Mouse (Mus musculus) adipocyte (in vitro differentiated cells): ENCODE results near the gene Tmem132d.
"Not testable (repeated sequence)": the region's sequence is repeated elsewhere in the genome, so short reads cannot be mapped to it uniquely, and the experiment has no call there.

Experiments
- DNase-seq: peaks from one replicate; pipeline ENCODE4 v3.0.0-alpha.2; 2016; ENCODE audit warnings: low spot score

Gene Tmem132d

GRCm38 (mm10) chr5:128090578-128090977, 342.3 kb downstream of the Tmem132d start:
- no peak for DNase-seq

- no peak for DNase-seq
Measured at GRCm38 (mm10) chr5:128075456-128075855, 357.4 kb downstream of the Tmem132d start.

- DNase-seq = no peak
Measured at GRCm38 (mm10) chr5:128072616-128073015, 360.3 kb downstream of the Tmem132d start.

GRCm38 (mm10) chr5:128041781-128042180, 391.1 kb downstream of the Tmem132d start:
- DNase-seq = no peak

GRCm38 (mm10) chr5:128040036-128040435, 392.8 kb downstream of the Tmem132d start:
- DNase-seq = no peak

- no peak for DNase-seq
Measured at GRCm38 (mm10) chr5:128027076-128027475, 405.8 kb downstream of the Tmem132d start.

GRCm38 (mm10) chr5:128004666-128005065, 428.2 kb downstream of the Tmem132d start:
- no peak for DNase-seq

GRCm38 (mm10) chr5:127996526-127997245, 436.2 kb downstream of the Tmem132d start:
- no peak for DNase-seq

- DNase-seq = no peak
Measured at GRCm38 (mm10) chr5:127993460-127993859, 439.4 kb downstream of the Tmem132d start.

- DNase-seq = no peak
Measured at GRCm38 (mm10) chr5:127990826-127991225, 442.1 kb downstream of the Tmem132d start.

GRCm38 (mm10) chr5:127980003-127980358, 452.9 kb downstream of the Tmem132d start:
- DNase-seq = not testable (repeated sequence)

- DNase-seq = no peak
Measured at GRCm38 (mm10) chr5:127979329-127980002, 453.4 kb downstream of the Tmem132d start.

GRCm38 (mm10) chr5:127976661-127977060, 456.2 kb downstream of the Tmem132d start:
- no peak for DNase-seq

- no peak for DNase-seq
Measured at GRCm38 (mm10) chr5:127965700-127966099, 467.2 kb downstream of the Tmem132d start.

GRCm38 (mm10) chr5:127962656-127963055, 470.2 kb downstream of the Tmem132d start:
- no peak for DNase-seq

- no peak for DNase-seq
Measured at GRCm38 (mm10) chr5:127956511-127957097, 476.3 kb downstream of the Tmem132d start.

- DNase-seq = no peak
Measured at GRCm38 (mm10) chr5:127954231-127954790, 478.6 kb downstream of the Tmem132d start.

GRCm38 (mm10) chr5:127952800-127953199, 480.1 kb downstream of the Tmem132d start:
- DNase-seq = no peak

- DNase-seq = no peak
Measured at GRCm38 (mm10) chr5:127950574-127950973, 482.3 kb downstream of the Tmem132d start.

- no peak for DNase-seq
Measured at GRCm38 (mm10) chr5:127947275-127947674, 485.6 kb downstream of the Tmem132d start.

- DNase-seq = not testable (repeated sequence)
Measured at GRCm38 (mm10) chr5:127942171-127942570, 490.7 kb downstream of the Tmem132d start.

GRCm38 (mm10) chr5:127937914-127938313, 495.0 kb downstream of the Tmem132d start:
- no peak for DNase-seq

GRCm38 (mm10) chr5:127929687-127930086, 503.2 kb downstream of the Tmem132d start:
- DNase-seq = no peak
